Mouse (Mus musculus) kidney, postnatal 0 days (tissue): ENCODE data around the gene Tmem232. TPM values are rescaled to one million over a fixed set of nuclear protein-coding genes. Genes with fewer than 3 reads are reported as not detected.
A peak's percentile ranks its signal among the peaks of the same experiment; 100 is the strongest.

Experiments
- ATAC-seq: fragments of 200-750 bp; cut with Nextera tagmentation; replicated peaks from 2 replicates; pipeline ENCODE4 v1.8.0; 2017; ENCODE audit warnings: low read depth, moderate number of reproducible peaks, moderate TSS enrichment, moderate library complexity; ENCODE audit not compliant: low FRiP score
- DNase-seq: peaks from one replicate; pipeline ENCODE4 v3.0.0-alpha.2; 2016; ENCODE audit warnings: low spot score
- H3K27ac ChIP-seq: fragments of 300-500 bp; sonication (generic); 2 replicates; pipeline ENCODE4 v1.5.1; 2014; ENCODE audit warnings: mild to moderate bottlenecking
- H3K27me3 ChIP-seq: fragments of 300-500 bp; sonication (generic); 2 replicates; pipeline ENCODE4 v1.6.1; 2014; ENCODE audit warnings: low read length, mixed read lengths; ENCODE audit not compliant: insufficient read depth
- H3K36me3 ChIP-seq: fragments of 300-500 bp; sonication (generic); 2 replicates; pipeline ENCODE4 v1.6.1; 2014; ENCODE audit warnings: low read length, mixed read lengths; ENCODE audit not compliant: insufficient read depth
- H3K4me1 ChIP-seq: fragments of 300-500 bp; sonication (generic); replicated peaks from 2 replicates; pipeline ENCODE4 v1.6.1; 2014; ENCODE audit warnings: antibody characterized with exemption, low read length, mixed read lengths; ENCODE audit not compliant: insufficient read depth
- H3K4me2 ChIP-seq: fragments of 300-500 bp; sonication (generic); 2 replicates; pipeline ENCODE4 v1.6.1; 2014; ENCODE audit warnings: mild to moderate bottlenecking, low read length, moderate library complexity, mixed read lengths
- H3K4me3 ChIP-seq: fragments of 300-500 bp; sonication (generic); replicated peaks from 2 replicates; pipeline ENCODE4 v1.5.1; 2014; ENCODE audit warnings: low read depth, low read length
- H3K9ac ChIP-seq: fragments of 300-500 bp; sonication (generic); 2 replicates; pipeline ENCODE4 v1.6.1; 2014; ENCODE audit warnings: low read depth, low read length
- H3K9me3 ChIP-seq: fragments of 300-500 bp; sonication (generic); replicated peaks from 2 replicates; pipeline ENCODE4 v1.6.1; 2016; ENCODE audit warnings: low read length, inconsistent platforms, mixed read lengths
- CTCF ChIP-seq: IDR thresholded peaks from 2 replicates; pipeline ENCODE4 v1.5.1; 2016; ENCODE audit warnings: antibody characterized with exemption, low read depth, mild to moderate bottlenecking, moderate library complexity
- WGBS: fragments of 180-500 bp; shearing (Covaris S2); extraction: QIAGEN DNeasy Blood & Tissue Kit; methylation state at CpG from one replicate; pipeline ENCODE4 v1.1.7; 2014; 5-methylcytosine and 5-hydroxymethylcytosine counted together
- polyA plus RNA-seq: library from polyadenylated mRNA; unstranded; fragments of >200 nt; fragmentation: Nextera tagmentation; extraction: Ambion mirVana; gene quantifications from 2 replicates; pipeline ENCODE4 v1.2.1, GENCODE M21; 2015

Tmem232 gene
- polyA plus RNA-seq, 1 experiment from 2014 or later = 0.13 TPM

DNA sequence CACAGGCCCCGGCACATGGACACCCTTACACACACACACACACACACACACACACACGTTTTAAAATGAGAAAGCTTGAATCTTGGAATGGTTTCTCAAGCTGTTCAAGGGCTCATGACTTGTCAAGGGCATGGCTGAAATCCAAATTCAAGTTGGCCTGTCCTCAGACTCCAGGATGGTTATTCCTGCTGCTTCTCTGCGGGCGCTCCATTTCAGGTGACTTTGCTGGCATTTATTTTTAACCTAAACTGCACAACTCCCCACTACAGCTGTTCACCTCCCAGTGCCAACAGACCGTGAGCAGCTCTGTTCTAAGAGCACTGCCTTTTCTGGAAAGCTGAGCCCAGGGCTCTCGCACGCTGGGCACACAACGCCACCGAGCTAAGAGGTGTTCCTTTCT lies 31.3 kb upstream of the Tmem232 start:
- no peak for TF ChIP-seq CTCF
- Histone ChIP-seq H3K9ac (no peak overlapping the region), H3K4me3 (no peak overlapping the region), H3K9me3 (no peaks in the 10 kb centered on the region), H3K4me1 (no peaks in the 10 kb centered on the region), H3K36me3 (no peaks in the 10 kb centered on the region), H3K27ac (no peak overlapping the region), H3K4me2 (no peak overlapping the region), H3K27me3 (no peaks in the 10 kb centered on the region)
- WGBS = 82% methylated on average over 9 of the region's 9 CpGs
- ATAC-seq (no peak), DNase-seq (no peak)

DNA sequence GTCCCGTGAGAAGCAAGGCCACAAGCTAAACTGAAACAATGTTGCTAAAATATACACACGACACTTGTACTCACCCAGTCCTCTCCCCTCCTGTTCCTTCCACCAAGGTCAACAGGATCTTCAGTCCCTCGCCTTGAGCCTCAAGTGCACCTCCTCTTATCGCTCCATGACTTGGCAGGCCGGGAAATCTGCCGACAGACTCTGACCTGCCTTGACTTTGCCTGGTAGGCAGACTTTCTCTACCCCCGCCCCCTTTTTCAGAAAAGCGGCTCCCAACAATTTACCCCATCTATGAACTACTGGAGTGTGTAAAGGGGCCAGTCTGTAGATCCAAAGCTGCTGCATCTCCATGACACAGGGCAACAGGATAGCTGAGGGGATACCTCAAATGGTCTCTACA lies 30.9 kb upstream of the Tmem232 start:
- Histone ChIP-seq H3K27ac (no peak overlapping the region), H3K4me3 (no peak overlapping the region), H3K36me3 (no peaks in the 10 kb centered on the region), H3K9ac (no peak overlapping the region), H3K4me2 (no peak overlapping the region), H3K4me1 (no peaks in the 10 kb centered on the region), H3K9me3 (no peaks in the 10 kb centered on the region), H3K27me3 (no peaks in the 10 kb centered on the region)
- no peak for TF ChIP-seq CTCF
- whole genome bisulfite sequencing = 83% methylated on average over 8 of the region's 8 CpGs
- ATAC-seq (no peak), DNase-seq (no peak)

DNA sequence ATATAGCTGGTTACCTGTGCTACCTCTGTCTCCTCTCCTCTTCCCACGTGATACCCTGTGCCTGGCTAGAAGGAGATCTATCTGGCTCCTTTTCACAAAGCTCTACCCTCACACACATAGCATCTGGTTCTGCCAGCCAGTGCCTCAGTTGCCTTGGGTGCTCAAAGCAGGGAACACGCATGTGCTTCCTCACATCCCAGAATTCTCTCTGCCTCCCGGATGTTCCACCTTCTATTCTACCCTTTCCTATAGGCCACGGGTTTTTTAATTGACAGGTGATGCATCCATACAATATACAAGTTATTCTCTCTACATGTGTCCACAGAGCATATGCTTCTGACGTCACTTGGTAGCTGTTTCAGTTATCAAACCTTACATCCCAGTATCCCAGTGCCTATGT lies 23.6 kb upstream of the Tmem232 start:
- H3K27ac ChIP-seq = no peak overlapping the region
- no peaks in the 10 kb centered on the region for H3K9me3 ChIP-seq
- H3K4me2 ChIP-seq = no peak overlapping the region
- H3K4me1 ChIP-seq = no peaks in the 10 kb centered on the region
- WGBS = 76% methylated on average over 5 of the region's 5 CpGs
- no peaks in the 10 kb centered on the region for H3K27me3 ChIP-seq
- DNase-seq (no peak), ATAC-seq (no peak)
- no peak overlapping the region for H3K4me3 ChIP-seq
- TF ChIP-seq CTCF = no peak
- no peaks in the 10 kb centered on the region for H3K36me3 ChIP-seq
- H3K9ac ChIP-seq = no peak overlapping the region

DNA sequence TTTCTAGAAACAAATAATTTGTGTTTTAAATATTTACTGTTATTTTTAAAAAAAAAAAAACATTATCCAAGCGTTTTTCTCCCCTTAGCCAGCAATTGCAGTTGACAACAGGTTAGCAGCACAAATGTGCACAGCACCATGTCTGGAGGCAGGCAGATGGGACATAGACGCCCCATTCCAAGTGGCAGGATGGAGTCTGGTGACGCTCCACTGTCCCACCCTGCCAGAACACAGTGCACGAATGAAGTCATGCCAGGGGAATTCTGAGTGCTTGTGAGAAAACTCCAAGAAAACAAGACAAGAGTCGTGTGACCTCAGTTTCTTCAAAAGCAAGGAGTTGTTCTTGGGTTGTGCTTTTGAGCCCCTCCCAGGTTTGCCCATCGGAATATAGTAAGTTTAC lies 22.8 kb upstream of the Tmem232 start:
- no peaks in the 10 kb centered on the region for H3K36me3 ChIP-seq
- H3K4me1 ChIP-seq = no peaks in the 10 kb centered on the region
- TF ChIP-seq CTCF = no peak
- H3K27me3 ChIP-seq = no peaks in the 10 kb centered on the region
- no peak overlapping the region for H3K9ac ChIP-seq
- H3K27ac ChIP-seq = no peak overlapping the region
- DNase-seq = no peak
- WGBS = 62% methylated on average over 6 of the region's 6 CpGs
- H3K4me2 ChIP-seq = no peak overlapping the region
- H3K4me3 ChIP-seq = no peak overlapping the region
- no peak for ATAC-seq
- H3K9me3 ChIP-seq = no peaks in the 10 kb centered on the region

DNA sequence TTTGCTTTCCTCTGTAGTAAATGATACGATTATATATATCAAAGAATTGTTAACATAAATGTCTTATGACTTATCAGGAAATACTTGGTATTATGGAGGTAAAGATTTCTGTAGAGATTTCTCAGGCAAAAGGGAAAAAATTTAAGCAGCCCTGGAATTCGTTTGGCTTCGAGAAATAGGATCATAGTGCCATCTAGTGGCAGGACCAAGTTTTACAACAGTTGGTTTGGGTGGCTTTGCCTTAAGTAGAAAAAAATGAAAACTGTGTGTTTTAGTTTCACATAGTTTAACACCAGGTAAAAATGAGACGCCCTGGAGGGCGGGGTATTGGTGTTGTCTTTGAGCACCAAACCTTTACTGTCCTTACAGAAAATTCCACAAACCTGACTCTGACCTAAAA lies 22.2 kb upstream of the Tmem232 start:
- Histone ChIP-seq H3K4me1 (no peaks in the 10 kb centered on the region), H3K4me3 (no peak overlapping the region), H3K4me2 (no peak overlapping the region), H3K27me3 (no peaks in the 10 kb centered on the region), H3K9me3 (no peaks in the 10 kb centered on the region), H3K9ac (no peak overlapping the region), H3K36me3 (no peaks in the 10 kb centered on the region), H3K27ac (no peak overlapping the region)
- no peak for ATAC-seq
- TF ChIP-seq CTCF = peak; percentile 84
- DNase-seq = peak; percentile 88
- 1% methylated on average over 5 of the region's 5 CpGs for WGBS

DNA sequence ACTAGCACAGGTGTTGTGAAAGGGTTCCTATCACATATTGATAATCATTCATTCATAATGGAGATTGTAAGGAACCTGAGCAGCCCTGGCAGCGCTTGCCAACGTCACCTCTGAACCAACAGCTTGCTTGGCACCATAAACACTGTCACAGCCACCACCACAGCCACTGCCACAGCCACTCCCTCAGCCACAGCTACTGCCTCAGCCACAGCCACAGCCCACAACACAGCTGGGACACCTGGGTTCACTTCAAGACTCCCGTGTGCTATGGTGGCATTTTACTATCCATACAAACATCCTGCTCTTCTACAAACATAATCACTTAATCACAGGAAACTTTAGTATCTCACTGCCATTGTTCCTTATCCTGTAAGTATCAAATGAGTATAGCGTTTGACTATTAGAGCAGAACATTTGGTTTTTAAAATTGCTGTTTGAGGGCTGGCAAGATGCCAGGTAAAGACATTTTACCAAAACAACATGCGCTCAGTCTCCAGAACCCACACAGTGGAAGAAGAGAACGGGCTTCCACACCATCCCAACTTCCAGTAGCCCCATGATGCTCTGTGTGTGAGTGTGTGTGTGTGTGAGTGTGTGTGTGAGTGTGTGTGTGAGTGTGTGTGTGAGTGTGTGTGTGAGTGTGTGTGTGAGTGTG lies 20.9 kb upstream of the Tmem232 start:
- Histone ChIP-seq H3K4me2 (no peak overlapping the region), H3K9ac (no peak overlapping the region), H3K9me3 (no peaks in the 10 kb centered on the region), H3K27ac (no peak overlapping the region), H3K4me3 (no peak overlapping the region), H3K27me3 (no peaks in the 10 kb centered on the region), H3K36me3 (no peaks in the 10 kb centered on the region), H3K4me1 (no peaks in the 10 kb centered on the region)
- 44% methylated on average over 6 of the region's 6 CpGs for WGBS
- ATAC-seq (no peak), DNase-seq (peak; percentile 54)
- no peak for TF ChIP-seq CTCF

DNA sequence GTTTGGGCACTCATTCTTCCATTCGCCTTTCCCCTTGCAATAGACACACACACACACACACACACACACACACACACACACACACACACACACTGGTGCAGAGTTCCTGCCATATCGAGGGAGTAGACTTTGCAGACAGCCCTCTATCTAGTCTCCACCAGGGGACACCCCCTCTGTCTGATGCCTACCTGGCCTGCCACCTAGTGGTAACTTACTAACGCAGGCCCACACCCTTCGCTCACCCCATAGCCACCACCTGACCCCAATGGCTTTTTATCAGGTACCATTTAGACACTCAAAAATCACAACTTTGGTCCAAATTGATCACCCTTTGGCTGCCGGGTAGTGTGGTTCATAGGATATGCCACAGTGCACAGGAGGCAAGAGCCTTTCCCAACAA lies 18.7 kb upstream of the Tmem232 start:
- Histone ChIP-seq H3K4me1 (no peaks in the 10 kb centered on the region), H3K4me3 (no peak overlapping the region), H3K36me3 (no peaks in the 10 kb centered on the region), H3K27ac (no peak overlapping the region), H3K4me2 (no peak overlapping the region), H3K27me3 (no peaks in the 10 kb centered on the region), H3K9ac (no peak overlapping the region), H3K9me3 (no peaks in the 10 kb centered on the region)
- 63% methylated on average over 5 of the region's 5 CpGs for WGBS
- peak; percentile 58 for TF ChIP-seq CTCF
- no peak for DNase-seq
- no peak for ATAC-seq
